In genomic region chr11:113458582-113459210, GRCm38 (mm10) we compare ENCODE assay signal across 10 mouse cellular contexts.
A peak's percentile ranks its signal among the peaks of the same experiment; 100 is the strongest.
DNase-seq lines count a peak whose midpoint lies in the region; ATAC-seq and TF ChIP-seq lines count a peak whose summit lies in the region.
"Had no signal": no experiment of that assay in that cellular context is flagged by ENCODE, and none has a peak within 500 bp of the region (broad histone marks: within the 10 kb centered on the region; RNA-seq: fewer than 3 reads in every experiment).

No protein-coding gene starts in this region.

- DNase-seq in adrenal gland, postnatal 14 days = peak; percentile 22
- no peak for DNase-seq in adrenal gland, adult 2 months
- peak; percentile 80 for DNase-seq in kidney, postnatal 0 days (ENCODE audit: low spot score)
- no peak for DNase-seq in kidney, adult 18-20 months
- DNase-seq in MEL (ENCODE audit: low read depth, low spot score) = peak; percentile 21
- no peak for DNase-seq in urinary bladder, adult 2 months (ENCODE audit: low spot score)
- no peak for DNase-seq in right cerebral cortex, postnatal 36 days (ENCODE audit: low spot score in 2 of 2)

- H3K79me2 ChIP-seq in MEL (ENCODE audit: control insufficient read depth, insufficient read depth, low read length, poor library complexity) = no peaks in the 10 kb centered on the region

- no peaks in the 10 kb centered on the region for H3K36me3 ChIP-seq in kidney, postnatal 0 days (ENCODE audit: insufficient read depth, low read length)
- H3K36me3 ChIP-seq in MEL (ENCODE audit: control insufficient read depth in 1 of 2, insufficient read depth in 2 of 2, low read length in 2 of 2) = peaks cover 0 to 2% of the 10 kb centered on the region in 2 experiments; a peak in 1 of 4 replicates
- H3K36me3 ChIP-seq: heart, embryonic 15.5 days had no signal

- no peak overlapping the region for H3K27ac ChIP-seq in kidney, postnatal 0 days
- no peak overlapping the region for H3K27ac ChIP-seq in MEL (ENCODE audit: control insufficient read depth, low read depth, low read length)
- H3K27ac ChIP-seq: heart, embryonic 15.5 days; midbrain, embryonic 12.5 days had no signal

- no peak overlapping the region for H3K4me3 ChIP-seq in kidney, postnatal 0 days (replicated peaks; ENCODE audit: low read depth, low read length)
- H3K4me3 ChIP-seq in MEL (ENCODE audit: control insufficient read depth in 1 of 2, insufficient read depth in 1 of 2, low read depth in 2 of 2, low read length in 2 of 2) = no peak overlapping the region
- H3K4me3 ChIP-seq: heart, embryonic 15.5 days; midbrain, embryonic 12.5 days had no signal

- peak overlapping the region; percentile 16; the same call in 1 of the 2 replicates for H3K4me2 ChIP-seq in kidney, postnatal 0 days (ENCODE audit: low read length)
- H3K4me2 ChIP-seq: heart, embryonic 15.5 days; midbrain, embryonic 12.5 days had no signal

- no peak for TF ChIP-seq POLR2A in MEL (IDR thresholded peaks at IDR 0.05; ENCODE audit: control insufficient read depth in 1 of 2, insufficient read depth in 1 of 2, low read depth in 1 of 2, low read length in 2 of 2, poor library complexity in 1 of 2)

- peak; percentile 57; the same call in 1 of the 2 replicates for ATAC-seq in kidney, postnatal 0 days (replicated peaks; ENCODE audit: low FRiP score, low read depth)
- peak; percentile 63; the same call in 1 of the 2 replicates for ATAC-seq in megakaryocyte-erythroid progenitor cell, adult 5-6 weeks (replicated peaks; ENCODE audit: low FRiP score, low TSS enrichment, poor library complexity, severe bottlenecking)

- 35% methylated on average over 15 of the region's 15 CpGs for WGBS in kidney, postnatal 0 days

- TF ChIP-seq RAD21 in MEL (IDR thresholded peaks at IDR 0.05; ENCODE audit: low read depth, low read length) = peak; percentile 5

- no peak for TF ChIP-seq EP300 in MEL (IDR thresholded peaks at IDR 0.05; ENCODE audit: low read depth in 1 of 2, low read length in 2 of 2)

- H3K9ac ChIP-seq in kidney, postnatal 0 days (ENCODE audit: low read depth, low read length) = no peak overlapping the region
- no peak overlapping the region for H3K9ac ChIP-seq in MEL (ENCODE audit: control insufficient read depth, low read depth, low read length, poor library complexity, severe bottlenecking)
- H3K9ac ChIP-seq: heart, embryonic 15.5 days; midbrain, embryonic 12.5 days had no signal

- 0 out of 2 replicates have a peak, but pooled peaks cover 3% of the 10 kb centered on the region for H3K4me1 ChIP-seq in kidney, postnatal 0 days (replicated peaks; ENCODE audit: insufficient read depth, low read length)
- no peaks in the 10 kb centered on the region for H3K4me1 ChIP-seq in MEL (ENCODE audit: control insufficient read depth in 1 of 2, insufficient read depth in 2 of 2, low read length in 2 of 2)
- H3K4me1 ChIP-seq: heart, embryonic 15.5 days; midbrain, embryonic 12.5 days had no signal

- H3K9me3 ChIP-seq in kidney, postnatal 0 days (replicated peaks; ENCODE audit: low read length) = 0 out of 2 replicates have a peak, but pooled peaks cover 5% of the 10 kb centered on the region
- H3K9me3 ChIP-seq in MEL (replicated peaks; ENCODE audit: insufficient read depth, low read length) = no peaks in the 10 kb centered on the region

- TF ChIP-seq CTCF in kidney, postnatal 0 days (IDR thresholded peaks at IDR 0.05; ENCODE audit: low read depth) = peak; percentile 61
- peak; percentile 37 to 64 (median 51) for TF ChIP-seq CTCF in MEL (IDR thresholded peaks at IDR 0.05 in 2 of 3, conservative IDR thresholded peaks at IDR 0.05 in 1 of 3; ENCODE audit: control insufficient read depth in 1 of 3, insufficient read depth in 1 of 3, low read depth in 2 of 3, low read length in 3 of 3, poor library complexity in 1 of 3, severe bottlenecking in 1 of 3)

- no peaks in the 10 kb centered on the region for H3K27me3 ChIP-seq in kidney, postnatal 0 days (ENCODE audit: insufficient read depth, low read length)
- no peaks in the 10 kb centered on the region for H3K27me3 ChIP-seq in MEL (ENCODE audit: control insufficient read depth in 1 of 2, insufficient read depth in 2 of 2, low read length in 2 of 2)
- H3K27me3 ChIP-seq: heart, embryonic 15.5 days; midbrain, embryonic 12.5 days had no signal

TF ChIP-seq in MEL, 35 proteins besides CTCF, POLR2A, EP300 and RAD21:
- peak; percentile 31 for TF ChIP-seq SMC3 (IDR thresholded peaks at IDR 0.05; ENCODE audit: low read depth, low read length)
- no peak for TF ChIP-seq CHD2 (IDR thresholded peaks at IDR 0.05; ENCODE audit: low read length)

Comparison
In these comparisons a context has a peak if more than half of its experiments do, and no peak if none do; other contexts are left out.
1. DNase-seq: peak in adrenal gland, postnatal 14 days (single experiment), kidney, postnatal 0 days (single experiment) and MEL (single experiment); none in adrenal gland, adult 2 months (single experiment), kidney, adult 18-20 months (single experiment), urinary bladder, adult 2 months (single experiment) and right cerebral cortex, postnatal 36 days (0 of 2).